Mouse (Mus musculus) cerebellum, adult 2 months (tissue): Measurements from ENCODE around the gene Syap1. TPM values are rescaled to one million over a fixed set of nuclear protein-coding genes. Genes with fewer than 3 reads are reported as not detected.
"Not testable (repeated sequence)": the region's sequence is repeated elsewhere in the genome, so short reads cannot be mapped to it uniquely, and the experiment has no call there.

ENCODE experiments used
- DNase-seq, 2 experiments: peaks; one replicate each; pipeline ENCODE4 v3.0.0; 2021
- H3K27ac ChIP-seq: fragments of 200-500 bp; 2 replicates; pipeline ENCODE4 v1.5.1; 2012; ENCODE audit warnings: low read length, control low read depth, inconsistent platforms; ENCODE audit not compliant: insufficient read depth
- H3K27me3 ChIP-seq: fragments of 200-500 bp; 2 replicates; pipeline ENCODE4 v1.6.1; 2012; ENCODE audit warnings: inconsistent platforms, mild to moderate bottlenecking, low read length, moderate library complexity; ENCODE audit not compliant: control insufficient read depth, insufficient read depth
- H3K4me1 ChIP-seq: fragments of 200-500 bp; 2 replicates; pipeline ENCODE4 v1.6.1; 2011; ENCODE audit warnings: low read length; ENCODE audit not compliant: control insufficient read depth, insufficient read depth
- H3K4me3 ChIP-seq: fragments of 200-500 bp; replicated peaks from 2 replicates; pipeline ENCODE3; 2011; ENCODE audit warnings: mild to moderate bottlenecking, low read depth, low read length, control low read depth; ENCODE audit not compliant: insufficient read depth
- CTCF ChIP-seq: fragments of 200-500 bp; IDR thresholded peaks from 2 replicates; pipeline ENCODE4 v1.5.1; 2011; ENCODE audit warnings: low read depth, mild to moderate bottlenecking, control low read depth, low read length, moderate library complexity, borderline replicate concordance; ENCODE audit not compliant: insufficient read depth
- POLR2A ChIP-seq: fragments of 200-500 bp; IDR thresholded peaks from 2 replicates; pipeline ENCODE4 v1.6.1; 2011; ENCODE audit warnings: low read length, control low read depth, borderline replicate concordance; ENCODE audit not compliant: insufficient read depth
- WGBS: fragments of 180-500 bp; shearing (Covaris S2); methylation state at CpG from one replicate; pipeline ENCODE4 v1.1.7; 2018; 5-methylcytosine and 5-hydroxymethylcytosine counted together
- polyA plus RNA-seq: library from polyadenylated mRNA; depleted of rRNA; stranded (reverse); fragments of >200 nt; gene quantifications from 2 replicates; pipeline ENCODE4 v1.2.3, GENCODE M21; 2012

The Syap1 gene
- polyA plus RNA-seq, 1 experiment: 25.6 TPM

GRCm38 (mm10) chrX:162901371-162902039 is 13.3 kb upstream of the Syap1 start:
- H3K27me3 ChIP-seq: no peaks in the 10 kb centered on the region
- H3K27ac ChIP-seq: peak overlapping the region; percentile 81
- DNase-seq: peak; percentile 52 to 65
- no peak for TF ChIP-seq POLR2A
- TF ChIP-seq CTCF: no peak
- peak overlapping the region; percentile 78 for H3K4me3 ChIP-seq
- H3K4me1 ChIP-seq: no peaks in the 10 kb centered on the region; the same call in 1 of the 2 replicates
- WGBS: 8% methylated on average over 25 of the region's 25 CpGs

GRCm38 (mm10) chrX:162900938-162901337 is 12.7 kb upstream of the Syap1 start, which contains the start of gene Ctps2:
TSS of gene Ctps2 (plus strand) at chrX:162901238.
- peak within 1 kb of the TSS; percentile 78 for H3K4me3 ChIP-seq
- H3K4me1 ChIP-seq: no peaks in the 10 kb centered on the region; the same call in 1 of the 2 replicates
- DNase-seq: no peak
- WGBS: 13% methylated on average over 4 of the region's 4 CpGs
- peak within 1 kb of the TSS; percentile 81 for H3K27ac ChIP-seq
- TF ChIP-seq POLR2A (no peak), CTCF (no peak)
- H3K27me3 ChIP-seq: no peaks in the 10 kb centered on the region

GRCm38 (mm10) chrX:162888575-162889223 is 452 bp upstream of the Syap1 start:
- H3K27ac ChIP-seq, H3K4me1 ChIP-seq, H3K4me3 ChIP-seq, H3K27me3 ChIP-seq: not testable (repeated sequence)
- DNase-seq: peak; percentile 14 to 23
- 58% methylated on average over 9 of the region's 25 CpGs for WGBS

- no peaks in the 10 kb centered on the region for H3K27me3 ChIP-seq
- WGBS: 54% methylated on average over 3 of the region's 3 CpGs
- no peak overlapping the region for H3K27ac ChIP-seq
- H3K4me3 ChIP-seq: no peak overlapping the region
- H3K4me1 ChIP-seq: no peaks in the 10 kb centered on the region
- DNase-seq: no peak
- no peak for TF ChIP-seq POLR2A
- TF ChIP-seq CTCF: no peak
Observed at GRCm38 (mm10) chrX:162878236-162878635, 10.0 kb downstream of the Syap1 start.

- Histone ChIP-seq H3K4me3 (no peak overlapping the region), H3K27me3 (no peaks in the 10 kb centered on the region), H3K4me1 (no peaks in the 10 kb centered on the region), H3K27ac (no peak overlapping the region)
- 87% methylated on average over 2 of the region's 2 CpGs for WGBS
- TF ChIP-seq CTCF: no peak
- DNase-seq: no peak
Observed at GRCm38 (mm10) chrX:162873761-162874160, 14.5 kb downstream of the Syap1 start.

- no peak overlapping the region for H3K27ac ChIP-seq
- DNase-seq: peak; percentile 20 to 23
- no peaks in the 10 kb centered on the region for H3K27me3 ChIP-seq
- no peak overlapping the region for H3K4me3 ChIP-seq
- no peaks in the 10 kb centered on the region for H3K4me1 ChIP-seq
- TF ChIP-seq POLR2A: no peak
- TF ChIP-seq CTCF: peak; percentile 72
- 23% methylated on average over 4 of the region's 4 CpGs for whole genome bisulfite sequencing
Observed at GRCm38 (mm10) chrX:162871734-162872517, 16.3 kb downstream of the Syap1 start.

GRCm38 (mm10) chrX:162868294-162868965 is 19.8 kb downstream of the Syap1 start:
- Histone ChIP-seq H3K4me3 (no peak overlapping the region), H3K4me1 (no peaks in the 10 kb centered on the region), H3K27me3 (no peaks in the 10 kb centered on the region), H3K27ac (no peak overlapping the region)
- TF ChIP-seq POLR2A (no peak), CTCF (no peak)
- 76% methylated on average over 3 of the region's 3 CpGs for WGBS
- no peak for DNase-seq

DNA sequence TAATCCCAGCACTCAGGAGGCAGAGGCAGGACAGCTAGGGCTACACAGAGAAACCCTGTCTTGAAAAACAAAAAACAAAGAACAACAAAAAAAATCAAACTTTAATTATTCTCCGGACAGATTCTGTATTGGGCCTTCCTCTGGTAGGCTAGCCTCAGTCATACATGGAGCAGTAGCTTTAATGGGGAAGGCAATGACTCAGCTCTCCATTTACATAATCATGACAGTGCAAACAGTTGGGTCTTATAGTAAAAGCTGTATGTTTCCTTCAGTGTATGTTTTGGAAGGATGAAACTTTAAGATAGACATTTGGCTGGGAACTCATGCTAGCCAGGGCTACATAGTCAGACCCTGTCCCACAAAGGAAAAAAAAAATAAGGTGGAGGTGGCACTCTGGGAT is 39.6 kb downstream of the Syap1 start:
- Histone ChIP-seq H3K4me1 (no peaks in the 10 kb centered on the region), H3K4me3 (no peak overlapping the region), H3K27ac (no peak overlapping the region), H3K27me3 (no peaks in the 10 kb centered on the region)
- DNase-seq: no peak
- WGBS: 88% methylated on average over 1 of the region's 1 CpGs
- no peak for TF ChIP-seq CTCF
- TF ChIP-seq POLR2A: no peak
